Mouse (Mus musculus) left cerebral cortex, postnatal 14 days (tissue): ENCODE measurements around the gene Sap25. TPM values are rescaled to one million over a fixed set of nuclear protein-coding genes. Genes with fewer than 3 reads are reported as not detected.
"Not testable (repeated sequence)": the region's sequence is repeated elsewhere in the genome, so short reads cannot be mapped to it uniquely, and the experiment has no call there.

Experiments
- DNase-seq, 2 experiments: peaks; one replicate each; pipeline ENCODE4 v3.0.0; 2021 to 2022; ENCODE audit warnings: low spot score in 2 of 2, mixed read lengths in 1 of 2
- intact Hi-C: fragments of 180-260 bp; cut with DNase I; formaldehyde crosslinking; loops from one replicate; pipeline ENCODE4 v1.15.1; 2025
- long read RNA-seq, 2 experiments: library from polyadenylated mRNA; stranded (forward); transcript quantifications; one replicate each; pipeline ENCODE4 v2.0.0; 2021
- total RNA-seq, 2 experiments: library from RNA; stranded (reverse); gene quantifications; 2 replicates each; pipeline ENCODE4 v1.2.3; 2021

The Sap25 gene
- 1 to 10 TPM; 1.7 to 4.7 TPM for total RNA-seq
- long read RNA-seq, experiment 1, result 0 reads
- long read RNA-seq, experiment 2, partial matches to known transcripts, result 0 of 4 reads
- long read RNA-seq, experiment 2, other reads (novel, unspliced or antisense), result 0 of 4 reads

DNA sequence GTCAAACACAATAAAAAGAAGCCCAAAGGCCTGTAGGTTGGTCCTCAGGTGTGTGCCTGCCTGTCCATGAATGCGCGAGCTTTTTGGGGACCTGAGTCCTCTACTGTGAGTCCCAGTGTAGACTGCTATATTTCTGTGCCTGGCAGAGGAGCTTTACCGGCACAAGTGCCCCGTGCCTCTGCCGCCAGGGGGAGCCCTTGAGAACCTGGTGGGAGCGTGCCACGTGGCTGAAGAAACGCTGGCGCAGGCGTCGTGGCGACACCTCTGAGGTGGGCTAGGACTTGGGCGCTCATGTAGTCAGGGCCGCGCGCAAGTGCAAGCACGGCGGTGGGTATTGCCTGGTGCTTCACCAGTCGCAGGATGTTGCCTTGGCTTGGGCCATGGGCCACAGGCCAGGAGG lies at the start of gene Sap25:
Gene Sap25, plus strand, starts transcription at position 281 of the 400 bp plus-strand sequence.
- DNase-seq, result no peak
- intact Hi-C loops, result no loop called here

DNA sequence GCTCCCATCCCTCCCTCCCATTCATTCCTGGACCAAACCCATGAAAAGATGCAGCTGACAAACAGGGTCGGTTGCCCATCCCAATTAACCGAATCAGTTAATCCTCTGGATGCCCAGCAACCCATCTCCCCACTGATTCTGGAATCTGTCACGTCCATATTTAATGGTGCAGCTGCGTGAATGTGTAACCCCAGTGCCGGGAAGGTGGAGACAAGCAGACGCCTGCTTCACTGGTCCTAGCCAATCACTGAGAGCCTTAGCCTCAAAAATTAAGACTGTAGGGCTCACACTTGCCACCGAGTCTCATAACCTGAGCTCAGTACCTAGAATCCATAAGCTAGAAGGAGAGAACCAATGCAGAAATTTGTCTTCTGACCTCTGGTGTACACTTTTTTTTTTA lies 45.2 kb upstream of the Sap25 start:
- intact Hi-C loops, result no loop called here
- no peak for DNase-seq

DNA sequence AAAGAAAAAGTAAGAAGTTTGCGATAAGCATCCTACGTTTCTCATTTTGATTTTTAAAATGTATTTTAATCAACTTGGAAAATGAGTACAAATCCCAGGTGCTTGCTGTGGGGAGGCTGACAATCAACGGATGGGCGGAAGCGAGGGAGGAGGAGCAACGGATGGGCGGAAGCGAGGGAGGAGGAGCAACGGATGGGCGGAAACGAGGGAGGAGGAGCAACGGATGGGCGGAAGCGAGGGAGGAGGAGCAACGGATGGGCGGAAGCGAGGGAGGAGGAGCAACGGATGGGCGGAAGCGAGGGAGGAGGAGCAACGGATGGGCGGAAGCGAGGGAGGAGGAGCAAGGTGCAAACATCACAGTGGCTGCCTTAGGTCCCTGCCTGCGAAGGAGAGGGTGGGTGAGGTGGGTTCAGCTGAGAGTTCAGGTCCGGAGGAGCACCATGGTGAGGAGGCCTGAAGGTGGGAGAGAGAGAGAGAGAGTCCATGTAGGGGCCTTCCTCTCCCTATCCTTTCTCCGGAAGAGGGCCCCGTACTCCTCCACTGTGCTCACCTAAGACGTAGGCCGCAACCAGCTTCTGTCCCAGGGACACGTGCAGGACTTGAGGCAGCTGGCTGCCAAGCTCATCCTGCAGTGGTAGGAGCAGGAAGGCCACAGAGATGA lies 44.4 kb upstream of the Sap25 start:
- intact Hi-C loops, result no loop called here
- DNase-seq, result no peak

DNA sequence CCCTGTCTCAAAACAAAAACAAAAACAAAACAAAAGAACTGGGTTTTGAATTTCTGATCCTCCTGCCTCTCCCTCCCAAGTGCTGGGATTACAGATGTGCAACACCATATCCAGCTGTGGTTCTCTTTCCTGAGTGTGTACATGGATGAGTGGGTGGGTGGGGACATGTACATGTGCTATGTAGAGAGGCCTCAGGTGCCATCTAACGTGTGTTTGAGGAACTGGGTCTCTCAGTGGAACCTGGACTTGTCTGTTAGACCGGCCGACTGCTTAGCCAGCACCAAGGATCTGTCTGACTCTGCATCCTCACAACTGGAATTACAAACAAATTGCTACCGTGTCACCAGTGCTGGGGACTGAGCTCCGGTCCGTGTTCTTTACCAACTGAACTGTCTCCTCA lies 43.5 kb upstream of the Sap25 start:
- intact Hi-C loops, result no loop called here
- no peak for DNase-seq

DNA sequence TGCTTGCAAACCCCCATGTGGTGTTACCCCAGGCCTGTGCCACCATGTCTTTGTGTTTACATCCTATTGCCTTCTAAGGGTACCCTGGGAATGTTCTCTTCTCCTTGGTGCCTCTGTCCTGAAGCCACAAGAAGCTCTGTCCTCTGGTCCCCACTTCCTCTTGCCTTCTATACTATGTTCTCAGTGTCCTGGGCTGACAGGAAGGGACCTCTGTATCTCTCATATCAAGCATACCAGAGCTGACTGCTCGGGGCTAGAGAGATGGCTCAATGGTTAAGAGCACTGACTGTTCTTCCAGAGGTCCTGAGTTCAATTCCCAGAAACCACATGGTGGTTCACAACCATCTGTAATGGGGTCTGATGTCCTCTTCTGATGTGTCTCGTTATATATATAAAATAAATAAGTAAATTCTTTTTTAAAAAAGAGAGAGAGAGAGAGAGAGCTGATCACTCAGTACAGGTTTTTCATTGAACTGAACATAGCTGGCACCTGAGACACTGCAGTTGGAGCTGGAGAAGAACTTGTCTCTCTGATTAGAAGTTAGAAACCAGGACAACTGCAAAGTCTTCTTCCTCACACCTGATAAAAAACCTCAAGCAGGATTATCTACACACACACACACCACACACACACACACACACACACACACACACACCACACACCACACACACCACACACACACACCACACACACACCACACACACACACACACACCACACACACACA lies 42.9 kb upstream of the Sap25 start:
- intact Hi-C loops, result no loop called here
- DNase-seq, result no peak

DNA sequence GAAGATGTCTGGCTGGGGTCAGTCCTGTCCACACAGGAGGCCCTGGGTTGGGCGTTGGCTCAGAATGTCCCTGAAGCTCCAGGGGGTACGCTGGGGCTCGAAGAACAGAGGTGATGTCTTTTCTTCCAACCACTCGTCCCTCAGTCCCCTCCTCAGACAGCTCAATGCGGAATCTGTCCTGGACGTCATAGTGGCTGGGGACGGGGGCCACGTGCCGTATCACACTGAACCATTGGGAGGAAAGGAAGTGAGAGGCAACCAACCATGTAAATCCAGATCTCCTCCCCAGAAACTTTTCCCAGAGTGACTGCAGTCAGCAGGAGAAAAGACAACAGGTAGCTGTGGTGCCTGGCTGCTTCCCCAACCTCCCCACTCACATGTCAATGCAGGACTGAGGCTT lies 41.5 kb upstream of the Sap25 start:
- DNase-seq, result no peak
- intact Hi-C loops, result no loop called here

DNA sequence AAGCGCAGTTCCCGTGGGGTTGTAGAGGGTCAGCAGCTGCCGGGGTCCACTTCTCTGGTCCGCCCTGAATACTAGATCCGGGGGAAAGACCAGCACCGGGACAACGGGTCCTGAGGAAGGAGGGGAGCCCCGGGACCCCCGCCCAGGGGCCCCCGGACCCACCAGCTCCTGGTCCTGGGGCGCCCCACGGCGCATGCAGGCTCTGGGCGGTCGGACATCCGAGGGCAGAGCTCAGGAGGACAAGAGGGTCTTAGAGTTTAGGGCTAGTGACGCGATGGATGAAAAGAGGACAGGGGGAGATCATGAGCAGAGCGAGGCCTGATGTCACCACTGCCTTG lies 40.9 kb upstream of the Sap25 start:
- intact Hi-C loops, result loop anchor here (5.0 kb wide), 1 partner anchor 68 kb away; the partner anchor contains the start of genes Epo and Gnb2
- DNase-seq, result peak in 1 of 2 experiments; percentile 31

DNA sequence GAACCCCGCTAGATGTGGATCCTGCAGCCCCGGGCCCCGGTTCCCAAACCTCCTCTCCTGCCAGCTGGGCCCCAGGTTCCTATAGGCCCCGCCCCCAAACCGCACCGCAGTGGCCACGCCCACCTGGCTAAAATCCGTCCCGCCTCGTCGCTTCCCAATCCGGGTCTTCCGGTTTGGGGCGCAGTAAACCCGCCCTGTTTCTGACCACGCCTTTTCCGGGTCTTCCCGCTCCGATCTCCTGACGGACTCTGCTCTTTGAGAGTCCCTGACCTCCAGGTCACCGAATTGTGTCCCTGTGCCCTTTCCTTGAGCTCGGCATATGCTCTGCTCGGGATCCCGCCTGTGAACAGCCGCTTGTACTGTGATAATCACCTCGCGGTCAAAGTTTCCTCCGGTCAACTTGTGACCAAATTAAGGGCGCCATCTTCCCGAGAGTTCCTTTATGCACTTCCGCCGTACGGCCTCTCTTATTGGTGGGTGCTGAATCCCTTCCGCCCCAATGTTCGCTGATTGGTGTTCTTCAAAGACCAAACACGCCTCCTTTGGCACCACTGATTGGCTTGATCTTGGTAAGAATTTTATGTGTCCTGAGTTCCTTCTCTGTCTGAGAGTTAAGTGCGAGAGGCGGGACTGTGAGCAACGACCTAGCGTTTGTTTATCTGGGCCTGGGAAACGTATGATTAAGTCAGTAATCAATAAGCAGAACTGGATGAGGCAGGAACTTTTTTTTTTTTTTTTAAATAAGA lies 40.3 kb upstream of the Sap25 start, which contains the start of gene Mospd3:
Gene Mospd3, minus strand, starts transcription at position 440 of the 746 bp plus-strand sequence.
- peak; percentile 93 to 97 for DNase-seq
- intact Hi-C loops, result loop anchor here (5.0 kb wide), 1 partner anchor 68 kb away; the partner anchor contains the start of genes Epo and Gnb2

DNA sequence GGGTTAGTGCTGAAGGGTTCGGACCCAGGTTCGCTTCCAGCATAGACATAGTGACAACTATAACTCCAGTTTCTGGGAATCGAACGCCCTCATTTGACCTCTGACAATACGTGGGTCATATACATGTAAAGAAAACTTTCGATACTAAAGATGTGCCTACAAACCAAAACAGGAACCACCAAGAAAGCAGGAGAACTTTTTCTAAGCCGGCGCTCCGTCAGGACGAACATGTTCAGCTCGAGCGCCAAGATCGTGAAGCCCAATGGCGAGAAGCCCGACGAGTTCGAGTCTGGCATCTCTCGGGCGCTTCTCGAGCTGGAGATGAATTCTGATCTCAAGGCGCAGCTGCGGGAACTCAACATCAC lies 39.8 kb upstream of the Sap25 start:
- DNase-seq, result no peak
- intact Hi-C loops, result loop anchor here (5.0 kb wide), 1 partner anchor 69 kb away; the partner anchor contains the start of genes Epo and Gnb2

DNA sequence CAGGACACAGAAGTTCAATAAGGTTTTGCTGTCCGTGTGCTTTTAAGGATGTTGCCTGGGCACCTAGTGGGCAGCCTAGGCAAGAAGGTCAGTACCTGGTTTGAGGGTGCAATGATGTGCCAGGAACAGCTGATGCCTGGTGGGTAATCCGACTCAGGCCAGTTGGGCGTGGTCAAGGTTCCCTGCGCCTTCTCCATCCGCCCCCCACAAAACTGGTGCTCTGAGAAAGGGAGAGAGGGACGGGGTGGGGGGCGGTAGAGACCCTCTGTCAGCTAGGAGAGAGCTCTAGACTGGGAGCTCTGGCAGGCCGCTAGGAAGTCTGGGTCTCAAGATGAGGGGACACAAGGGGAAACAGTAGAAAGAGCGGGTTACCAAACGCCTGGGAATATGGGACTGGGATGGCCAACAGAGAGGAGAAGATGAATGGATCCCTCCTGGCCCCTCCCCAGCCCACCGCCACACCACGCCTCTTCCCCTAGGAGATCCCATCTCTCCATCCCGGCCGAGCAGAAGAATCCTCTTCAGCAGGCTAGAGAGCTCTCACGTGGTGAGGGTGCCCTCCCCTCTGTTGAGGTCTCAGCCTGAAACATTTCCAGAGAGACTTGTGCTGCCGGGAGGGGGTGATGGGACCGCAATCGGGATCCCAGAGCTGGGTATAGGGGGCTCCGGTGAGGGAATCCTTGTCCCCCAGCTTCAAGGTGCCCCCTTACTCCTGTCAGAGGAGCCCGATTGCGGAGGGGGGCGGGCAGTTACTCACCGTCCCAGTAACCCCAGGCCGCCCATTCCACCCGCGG lies 33.1 kb upstream of the Sap25 start:
- DNase-seq, result no peak
- intact Hi-C loops, result no loop called here

DNA sequence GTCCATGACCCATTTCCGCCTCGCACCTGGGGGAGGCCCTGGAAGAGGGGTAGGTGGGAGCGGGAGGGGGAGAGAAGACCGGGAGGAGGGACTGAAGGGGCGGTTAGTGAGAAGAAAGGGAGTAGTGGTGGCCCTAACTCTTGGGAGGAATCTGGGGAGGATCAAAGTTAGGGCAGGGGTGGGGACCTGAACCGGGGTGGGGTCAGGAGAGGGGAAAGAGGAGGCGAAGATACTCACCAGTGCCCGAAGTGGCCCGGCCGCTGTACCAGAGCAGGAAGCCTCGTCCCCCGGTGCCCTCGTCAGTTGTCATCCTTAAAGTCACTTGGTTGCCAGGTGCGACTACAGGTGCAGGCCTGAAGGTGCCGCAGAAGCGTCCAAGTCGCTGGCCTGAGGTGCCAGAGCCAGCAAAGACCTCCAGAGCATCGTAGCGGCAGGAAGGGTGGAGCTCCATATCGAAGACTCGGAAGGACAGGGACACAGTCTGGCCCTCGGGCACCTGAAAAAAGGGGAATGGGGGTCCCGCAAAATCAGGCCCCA lies 32.4 kb upstream of the Sap25 start:
- intact Hi-C loops, result no loop called here
- DNase-seq, result no peak

DNA sequence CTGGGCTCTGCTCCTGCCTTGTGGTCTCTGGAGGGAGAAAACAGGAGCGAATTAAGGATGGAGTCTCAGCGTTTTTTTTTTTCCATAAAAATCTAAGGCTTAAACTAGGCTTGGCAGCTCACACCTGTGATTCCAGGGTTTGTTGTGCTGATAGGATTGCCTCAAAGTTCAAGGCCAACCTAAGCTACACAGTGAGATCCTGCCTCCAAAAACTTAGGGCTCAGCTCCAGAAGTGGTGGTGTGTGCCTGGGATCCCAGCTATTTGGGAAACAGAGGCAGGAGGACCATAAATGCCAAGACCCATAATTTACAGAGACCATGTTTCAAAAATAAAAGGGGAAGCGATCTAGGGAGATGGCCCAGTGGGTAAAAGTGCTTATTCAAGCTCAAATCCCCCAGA lies 31.8 kb upstream of the Sap25 start:
- intact Hi-C loops, result no loop called here
- no peak for DNase-seq

DNA sequence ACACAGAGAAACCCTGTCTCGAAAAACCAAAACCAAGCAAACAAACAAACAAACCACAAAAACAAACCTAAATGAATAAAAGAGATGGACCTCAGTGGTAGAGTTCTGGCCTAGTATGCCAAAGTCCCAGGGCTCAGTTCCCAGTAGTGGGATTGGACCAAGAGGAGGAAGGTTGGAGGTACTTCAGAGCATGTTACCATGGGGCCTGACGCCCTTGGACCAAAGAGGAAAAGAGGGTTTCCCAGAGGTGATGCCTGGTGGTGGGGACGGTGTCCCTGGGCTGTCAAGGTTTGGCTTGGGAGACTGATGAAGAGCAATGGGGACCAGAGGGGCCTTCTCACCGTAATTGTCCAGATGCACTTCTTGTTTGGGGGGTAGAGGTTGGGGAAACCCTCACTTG lies 31.1 kb upstream of the Sap25 start:
- intact Hi-C loops, result no loop called here
- no peak for DNase-seq

DNA sequence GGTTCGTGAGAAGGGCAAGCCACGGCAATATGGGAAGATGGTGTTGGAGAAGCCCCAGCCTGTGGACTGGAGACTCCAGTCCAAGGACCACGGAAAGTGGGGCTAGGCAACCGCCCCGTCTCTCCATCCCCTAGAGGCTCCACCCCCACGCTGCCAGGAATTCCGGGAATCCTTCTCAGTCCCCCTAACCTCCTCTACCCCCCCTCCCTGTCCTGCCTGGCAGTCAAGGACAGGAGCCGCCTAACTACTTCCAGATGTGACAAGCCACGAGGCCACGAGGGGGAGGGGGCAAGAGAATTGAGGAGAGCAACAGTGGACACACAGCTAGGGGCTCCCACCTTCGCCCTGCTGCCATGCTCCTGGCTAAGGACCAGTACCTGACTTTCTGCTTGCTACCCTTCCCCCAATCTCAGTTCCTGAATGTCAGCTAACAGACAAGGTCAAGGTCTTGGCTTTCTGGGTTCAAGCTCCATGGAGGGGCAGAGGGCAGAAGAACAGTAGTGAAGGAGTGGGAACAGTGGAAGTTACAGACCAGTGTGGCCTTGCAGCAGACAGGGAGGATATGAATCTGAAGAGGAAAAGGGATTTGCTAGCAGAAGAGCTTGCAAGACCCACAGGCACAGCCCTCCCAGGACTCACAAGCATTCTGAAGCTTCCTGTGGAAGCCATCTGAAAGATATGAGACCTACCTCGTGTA lies 30.4 kb upstream of the Sap25 start:
- intact Hi-C loops, result no loop called here
- no peak for DNase-seq

DNA sequence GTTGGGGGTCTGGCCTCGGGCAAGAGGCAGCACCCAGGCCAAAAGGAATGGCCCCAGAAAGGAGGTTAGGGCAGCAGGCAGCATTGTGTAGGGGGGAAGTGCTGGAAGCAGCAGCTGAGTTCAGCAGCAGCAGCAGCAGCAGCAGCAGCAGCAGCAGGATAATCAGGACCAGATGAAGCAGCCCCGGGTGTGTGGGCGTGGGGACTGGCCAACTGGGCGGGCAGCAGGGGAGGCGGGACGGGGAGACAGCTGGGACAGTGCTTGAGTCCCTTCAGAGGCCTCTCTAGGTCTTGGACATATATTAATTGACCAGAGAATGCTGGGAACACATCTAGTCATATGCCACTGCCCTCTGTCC lies 29.9 kb upstream of the Sap25 start:
- DNase-seq, result no peak

DNA sequence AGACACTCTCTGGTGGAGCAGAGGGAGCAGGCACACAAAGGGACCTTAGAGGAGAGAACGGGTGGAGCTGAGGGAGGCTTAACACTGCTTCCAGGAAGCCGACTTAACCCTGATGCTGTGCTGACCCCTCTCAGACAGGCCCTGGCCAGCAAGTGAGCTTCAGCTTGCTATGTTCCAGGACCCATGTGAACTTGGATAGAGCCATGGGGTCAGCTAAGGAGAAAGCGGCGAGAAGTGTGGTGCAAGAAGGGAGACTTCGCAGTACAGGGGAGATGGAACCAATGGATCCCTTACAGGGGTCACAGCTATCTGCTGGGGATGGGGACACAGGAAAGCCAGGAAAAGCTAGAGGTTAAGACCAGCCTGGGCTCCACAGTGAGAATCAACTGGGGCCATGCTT lies 28.1 kb upstream of the Sap25 start:
- intact Hi-C loops, result no loop called here
- no peak for DNase-seq

More for the DNA sequence above, 29.9 kb upstream of the Sap25 start:
- intact Hi-C loops, result no loop called here

DNA sequence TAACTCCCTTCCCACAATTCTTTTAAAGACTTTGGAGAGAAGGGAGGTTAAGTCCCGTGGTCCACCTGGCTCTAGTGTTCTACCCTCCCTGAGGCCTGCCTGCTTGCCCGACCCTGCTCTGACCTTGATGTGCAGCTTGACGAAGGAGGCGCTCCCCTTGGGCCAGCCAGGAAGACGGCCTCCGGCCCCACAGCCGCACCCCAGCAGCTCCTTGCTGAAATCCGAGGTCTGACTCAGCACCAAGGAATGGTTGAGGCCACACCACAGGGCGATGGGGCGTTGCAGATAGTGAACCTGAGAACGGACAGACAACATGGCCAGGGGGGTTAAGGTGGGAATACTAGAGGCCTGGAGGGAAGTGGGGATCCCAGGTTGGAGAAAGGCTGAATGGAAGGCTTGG lies 27.6 kb upstream of the Sap25 start, which contains the start of gene Pcolce:
Gene Pcolce, minus strand, starts transcription at position 235 of the 400 bp plus-strand sequence.
- intact Hi-C loops, result no loop called here
- DNase-seq, result no peak

DNA sequence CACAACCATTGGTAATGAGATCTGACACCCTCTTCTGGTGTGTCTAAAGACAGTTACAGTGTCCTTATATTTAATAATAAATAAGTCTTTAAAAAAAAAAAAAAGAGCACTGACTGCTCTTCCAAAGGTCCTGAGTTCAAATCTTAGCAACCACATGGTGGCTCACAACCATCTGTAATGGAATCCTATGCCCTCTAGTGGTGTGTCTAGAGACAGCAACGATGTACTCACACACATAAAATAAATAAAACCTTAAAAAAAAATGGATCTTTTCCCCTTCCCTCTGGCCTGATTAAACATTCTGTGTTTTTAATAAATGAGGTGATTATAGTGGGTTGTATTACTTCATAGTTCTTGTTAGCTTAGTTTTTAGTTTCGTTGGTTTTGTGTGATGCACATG lies 26.2 kb upstream of the Sap25 start:
- DNase-seq, intact Hi-C loops: not testable (repeated sequence)

DNA sequence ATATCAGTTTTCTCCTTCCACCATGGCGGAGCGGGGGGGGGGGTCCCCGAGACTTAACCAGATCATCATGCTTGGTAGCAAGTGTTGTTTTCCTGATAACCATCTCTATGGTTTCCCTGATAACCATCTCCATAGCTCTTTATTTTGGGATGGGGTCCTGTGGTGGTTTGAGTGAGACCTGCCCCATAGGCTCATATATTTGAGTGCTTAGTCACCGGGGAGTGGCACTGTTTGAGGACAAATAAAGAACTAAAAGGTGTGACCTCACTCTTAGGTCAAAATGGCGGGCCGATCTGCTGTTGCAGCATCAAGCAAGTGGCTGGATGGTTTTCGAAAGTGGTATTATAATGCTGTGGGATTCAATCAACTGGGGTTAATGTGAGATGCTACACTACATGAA lies 25.8 kb upstream of the Sap25 start:
- intact Hi-C loops, result no loop called here
- DNase-seq, result no peak
